Comparison of ENCODE assay signal across 7 mouse cellular contexts in genomic region chr9:108002778-108003530, GRCm38 (mm10). TPM values are rescaled to one million over a fixed set of nuclear protein-coding genes. Genes with fewer than 3 reads are reported as not detected.
DNase-seq lines count a peak whose midpoint lies in the region; ATAC-seq and TF ChIP-seq lines count a peak whose summit lies in the region.

No protein-coding gene starts in this region.

- H3K36me3 ChIP-seq in kidney, postnatal 0 days (ENCODE audit: insufficient read depth, low read length), result no peaks in the 10 kb centered on the region
- H3K36me3 ChIP-seq in MEL (ENCODE audit: control insufficient read depth in 1 of 2, insufficient read depth in 2 of 2, low read length in 2 of 2), result peaks cover 0 to 17% of the 10 kb centered on the region in 2 experiments; a peak in 3 of 4 replicates
- peaks cover 3% of the 10 kb centered on the region; the same call in 1 of the 2 replicates for H3K36me3 ChIP-seq in embryonic facial prominence, embryonic 13.5 days
- no peaks in the 10 kb centered on the region for H3K36me3 ChIP-seq in intestine, embryonic 15.5 days
- no peaks in the 10 kb centered on the region for H3K36me3 ChIP-seq in midbrain, embryonic 12.5 days

- no peaks in the 10 kb centered on the region for H3K9me3 ChIP-seq in kidney, postnatal 0 days (replicated peaks; ENCODE audit: low read length)
- H3K9me3 ChIP-seq in MEL (replicated peaks; ENCODE audit: insufficient read depth, low read length), result no peaks in the 10 kb centered on the region
- no peaks in the 10 kb centered on the region for H3K9me3 ChIP-seq in embryonic facial prominence, embryonic 13.5 days
- H3K9me3 ChIP-seq in intestine, embryonic 15.5 days, result no peaks in the 10 kb centered on the region
- H3K9me3 ChIP-seq in midbrain, embryonic 12.5 days, result no peaks in the 10 kb centered on the region

- no peak; a peak in 1 of 4 replicates for TF ChIP-seq POLR2A in MEL (IDR thresholded peaks at IDR 0.05; ENCODE audit: control insufficient read depth in 1 of 2, insufficient read depth in 1 of 2, low read depth in 1 of 2, low read length in 2 of 2, poor library complexity in 1 of 2)

- H3K27ac ChIP-seq in kidney, postnatal 0 days, result peak overlapping the region; percentile 95
- H3K27ac ChIP-seq in MEL (ENCODE audit: control insufficient read depth, low read depth, low read length), result peak overlapping the region; percentile 65
- H3K27ac ChIP-seq in embryonic facial prominence, embryonic 13.5 days, result peak overlapping the region; percentile 93
- peak overlapping the region; percentile 95 for H3K27ac ChIP-seq in intestine, embryonic 15.5 days
- H3K27ac ChIP-seq in midbrain, embryonic 12.5 days (replicated peaks), result peak overlapping the region; percentile 92

- DNase-seq in kidney, postnatal 0 days (ENCODE audit: low spot score), result peak; percentile 48
- DNase-seq in kidney, postnatal 36 days, result no peak
- peak; percentile 68 for DNase-seq in MEL (ENCODE audit: low read depth, low spot score)
- DNase-seq in cerebellum, adult 11-12 months, result no peak

- H3K4me3 ChIP-seq in kidney, postnatal 0 days (replicated peaks; ENCODE audit: low read depth, low read length), result peak overlapping the region; percentile 97
- peak overlapping the region; percentile 86 to 93 for H3K4me3 ChIP-seq in MEL (ENCODE audit: control insufficient read depth in 1 of 2, insufficient read depth in 1 of 2, low read depth in 2 of 2, low read length in 2 of 2)
- H3K4me3 ChIP-seq in embryonic facial prominence, embryonic 13.5 days, result peak overlapping the region; percentile 99
- peak overlapping the region; percentile 100 for H3K4me3 ChIP-seq in intestine, embryonic 15.5 days (replicated peaks)
- peak overlapping the region; percentile 96 for H3K4me3 ChIP-seq in midbrain, embryonic 12.5 days

- TF ChIP-seq EP300 in MEL (IDR thresholded peaks at IDR 0.05; ENCODE audit: low read depth in 1 of 2, low read length in 2 of 2), result no peak

- peaks cover 13% of the 10 kb centered on the region; the same call in 1 of the 2 replicates for H3K4me1 ChIP-seq in kidney, postnatal 0 days (replicated peaks; ENCODE audit: insufficient read depth, low read length)
- H3K4me1 ChIP-seq in MEL (ENCODE audit: control insufficient read depth in 1 of 2, insufficient read depth in 2 of 2, low read length in 2 of 2), result peaks cover 6 to 13% of the 10 kb centered on the region in 2 experiments
- H3K4me1 ChIP-seq in embryonic facial prominence, embryonic 13.5 days, result peaks cover 26% of the 10 kb centered on the region
- peaks cover 10% of the 10 kb centered on the region for H3K4me1 ChIP-seq in intestine, embryonic 15.5 days (replicated peaks)
- peaks cover 28% of the 10 kb centered on the region for H3K4me1 ChIP-seq in midbrain, embryonic 12.5 days

- peak overlapping the region; percentile 99 for H3K9ac ChIP-seq in kidney, postnatal 0 days (ENCODE audit: low read depth, low read length)
- H3K9ac ChIP-seq in MEL (ENCODE audit: control insufficient read depth, low read depth, low read length, poor library complexity, severe bottlenecking), result peak overlapping the region; percentile 91
- H3K9ac ChIP-seq in embryonic facial prominence, embryonic 13.5 days, result peak overlapping the region; percentile 98
- peak overlapping the region; percentile 99 for H3K9ac ChIP-seq in intestine, embryonic 15.5 days
- H3K9ac ChIP-seq in midbrain, embryonic 12.5 days (replicated peaks), result peak overlapping the region; percentile 94

- no peak for TF ChIP-seq CTCF in kidney, postnatal 0 days (IDR thresholded peaks at IDR 0.05; ENCODE audit: low read depth)
- TF ChIP-seq CTCF in MEL (IDR thresholded peaks at IDR 0.05 in 2 of 3, conservative IDR thresholded peaks at IDR 0.05 in 1 of 3; ENCODE audit: control insufficient read depth in 1 of 3, insufficient read depth in 1 of 3, low read depth in 2 of 3, low read length in 3 of 3, poor library complexity in 1 of 3, severe bottlenecking in 1 of 3), result no peak

- peaks cover 43% of the 10 kb centered on the region for H3K79me2 ChIP-seq in MEL (ENCODE audit: control insufficient read depth, insufficient read depth, low read length, poor library complexity)

- H3K4me2 ChIP-seq in kidney, postnatal 0 days (ENCODE audit: low read length), result peak overlapping the region; percentile 72
- H3K4me2 ChIP-seq in embryonic facial prominence, embryonic 13.5 days, result peak overlapping the region; percentile 69
- peak overlapping the region; percentile 73 for H3K4me2 ChIP-seq in intestine, embryonic 15.5 days (replicated peaks)
- peak overlapping the region; percentile 86 for H3K4me2 ChIP-seq in midbrain, embryonic 12.5 days (replicated peaks)

- no peak for TF ChIP-seq RAD21 in MEL (IDR thresholded peaks at IDR 0.05; ENCODE audit: low read depth, low read length)

- WGBS in kidney, postnatal 0 days, result under 1% methylated on average over 50 of the region's 50 CpGs
- WGBS in embryonic facial prominence, embryonic 13.5 days, result under 1% methylated on average over 50 of the region's 50 CpGs
- WGBS in intestine, embryonic 15.5 days, result under 1% methylated on average over 50 of the region's 50 CpGs
- WGBS in midbrain, embryonic 12.5 days, result under 1% methylated on average over 48 of the region's 50 CpGs

- H3K27me3 ChIP-seq in kidney, postnatal 0 days (ENCODE audit: insufficient read depth, low read length), result no peaks in the 10 kb centered on the region
- no peaks in the 10 kb centered on the region for H3K27me3 ChIP-seq in MEL (ENCODE audit: control insufficient read depth in 1 of 2, insufficient read depth in 2 of 2, low read length in 2 of 2)
- no peaks in the 10 kb centered on the region for H3K27me3 ChIP-seq in embryonic facial prominence, embryonic 13.5 days
- H3K27me3 ChIP-seq in intestine, embryonic 15.5 days (replicated peaks), result no peaks in the 10 kb centered on the region
- no peaks in the 10 kb centered on the region; the same call in 1 of the 2 replicates for H3K27me3 ChIP-seq in midbrain, embryonic 12.5 days

- ATAC-seq in kidney, postnatal 0 days (replicated peaks; ENCODE audit: low FRiP score, low read depth), result no peak; the same call in 1 of the 2 replicates
- no peak; the same call in 1 of the 2 replicates for ATAC-seq in embryonic facial prominence, embryonic 13.5 days (ENCODE audit: insufficient number of reproducible peaks, insufficient read depth, low FRiP score, low TSS enrichment, low read depth)
- peak; percentile 69 for ATAC-seq in intestine, embryonic 15.5 days
- peak; percentile 73; the same call in 1 of the 2 replicates for ATAC-seq in midbrain, embryonic 12.5 days (ENCODE audit: low FRiP score, low read depth)

TF ChIP-seq in MEL, 35 proteins besides CTCF, POLR2A, EP300 and RAD21 (continues in another document):
- no peak for TF ChIP-seq POLR2AphosphoS2 (IDR thresholded peaks at IDR 0.05; ENCODE audit: low read length)

RNA-seq across cellular contexts. Expression of gene Ip6k1, which starts 0.7 kb away (rescaled TPM):
- polyA plus RNA-seq in kidney, postnatal 0 days (2015; fragmentation: Nextera tagmentation; extraction: Ambion mirVana), result 45.7 and 46.9 TPM in 2 replicates
- total RNA-seq in MEL (2012; rRNA removed), result 35.5 and 37.2 TPM in 2 replicates
- polyA plus RNA-seq in MEL (2012; ENCODE audit: insufficient read depth in 1 of 2, insufficient read length in 2 of 2, low read depth in 1 of 2, low replicate concordance in 2 of 2, missing spikeins in 1 of 2), result 10 to 100 TPM; 31.8 to 59.1 TPM
- 71.4 and 71.9 TPM in 2 replicates for polyA plus RNA-seq in embryonic facial prominence, embryonic 13.5 days (2015; fragmentation: Nextera tagmentation; extraction: Ambion mirVana)
- 41.7 and 42.1 TPM in 2 replicates for polyA plus RNA-seq in intestine, embryonic 15.5 days (2015; fragmentation: Nextera tagmentation; extraction: Ambion mirVana)
- polyA plus RNA-seq in midbrain, embryonic 12.5 days (2016; fragmentation: Nextera tagmentation; extraction: Ambion mirVana), result 94.2 and 100 TPM in 2 replicates

RNA-seq across cellular contexts. Expression of gene Gm20662, which starts 6.8 kb away (rescaled TPM):
- polyA plus RNA-seq in kidney, postnatal 0 days (2015; fragmentation: Nextera tagmentation; extraction: Ambion mirVana), result 0.25 and 0.27 TPM in 2 replicates
- total RNA-seq in MEL (2012; rRNA removed), result 0.62 and 0.73 TPM in 2 replicates
- polyA plus RNA-seq in MEL (2012; ENCODE audit: insufficient read depth in 1 of 2, insufficient read length in 2 of 2, low read depth in 1 of 2, low replicate concordance in 2 of 2, missing spikeins in 1 of 2), result 1 to 10 TPM in 1 of 2 experiments, not detected in 1; 1.2 TPM
- 0.58 and 1.3 TPM in 2 replicates for polyA plus RNA-seq in embryonic facial prominence, embryonic 13.5 days (2015; fragmentation: Nextera tagmentation; extraction: Ambion mirVana)
- 0.10 and 0.42 TPM in 2 replicates for polyA plus RNA-seq in intestine, embryonic 15.5 days (2015; fragmentation: Nextera tagmentation; extraction: Ambion mirVana)
- polyA plus RNA-seq in midbrain, embryonic 12.5 days (2016; fragmentation: Nextera tagmentation; extraction: Ambion mirVana), result 0.98 TPM in 2 replicates

RNA-seq across cellular contexts. Expression of gene Cdhr4, which starts 10.7 kb away (rescaled TPM):
- 2.9 and 4.0 TPM in 2 replicates for polyA plus RNA-seq in kidney, postnatal 0 days (2015; fragmentation: Nextera tagmentation; extraction: Ambion mirVana)
- 0.65 and 1.5 TPM in 2 replicates for total RNA-seq in MEL (2012; rRNA removed)
- 1 to 10 TPM in 1 of 2 experiments, not detected in 1; 4.4 TPM for polyA plus RNA-seq in MEL (2012; ENCODE audit: insufficient read depth in 1 of 2, insufficient read length in 2 of 2, low read depth in 1 of 2, low replicate concordance in 2 of 2, missing spikeins in 1 of 2)
- 13.0 and 14.5 TPM in 2 replicates for polyA plus RNA-seq in embryonic facial prominence, embryonic 13.5 days (2015; fragmentation: Nextera tagmentation; extraction: Ambion mirVana)
- 8.4 and 9.4 TPM in 2 replicates for polyA plus RNA-seq in intestine, embryonic 15.5 days (2015; fragmentation: Nextera tagmentation; extraction: Ambion mirVana)
- polyA plus RNA-seq in midbrain, embryonic 12.5 days (2016; fragmentation: Nextera tagmentation; extraction: Ambion mirVana), result 2.6 TPM in 2 replicates

RNA-seq across cellular contexts. Expression of gene Inka1, which starts 17.3 kb away (rescaled TPM):
- 63.8 and 66.8 TPM in 2 replicates for polyA plus RNA-seq in kidney, postnatal 0 days (2015; fragmentation: Nextera tagmentation; extraction: Ambion mirVana)
- 54.1 and 65.3 TPM in 2 replicates for total RNA-seq in MEL (2012; rRNA removed)
- 10 to 100 TPM in 1 of 2 experiments, not detected in 1; 60.7 TPM for polyA plus RNA-seq in MEL (2012; ENCODE audit: insufficient read depth in 1 of 2, insufficient read length in 2 of 2, low read depth in 1 of 2, low replicate concordance in 2 of 2, missing spikeins in 1 of 2)
- 79.2 and 86.1 TPM in 2 replicates for polyA plus RNA-seq in embryonic facial prominence, embryonic 13.5 days (2015; fragmentation: Nextera tagmentation; extraction: Ambion mirVana)
- 40.3 and 41.8 TPM in 2 replicates for polyA plus RNA-seq in intestine, embryonic 15.5 days (2015; fragmentation: Nextera tagmentation; extraction: Ambion mirVana)
- polyA plus RNA-seq in midbrain, embryonic 12.5 days (2016; fragmentation: Nextera tagmentation; extraction: Ambion mirVana), result 16.1 and 24.6 TPM in 2 replicates

RNA-seq across cellular contexts. Expression of gene Gm20661, which starts 20.1 kb away (rescaled TPM):
- polyA plus RNA-seq in kidney, postnatal 0 days (2015; fragmentation: Nextera tagmentation; extraction: Ambion mirVana), result 1.3 and 2.0 TPM in 2 replicates
- total RNA-seq in MEL (2012; rRNA removed), result 0.26 and 0.35 TPM in 2 replicates
- polyA plus RNA-seq in MEL (2012; ENCODE audit: insufficient read depth in 1 of 2, insufficient read length in 2 of 2, low read depth in 1 of 2, low replicate concordance in 2 of 2, missing spikeins in 1 of 2), result under 1 TPM in 1 of 2 experiments, not detected in 1; 0.85 TPM
- polyA plus RNA-seq in embryonic facial prominence, embryonic 13.5 days (2015; fragmentation: Nextera tagmentation; extraction: Ambion mirVana), result 7.2 and 9.9 TPM in 2 replicates
- polyA plus RNA-seq in intestine, embryonic 15.5 days (2015; fragmentation: Nextera tagmentation; extraction: Ambion mirVana), result 5.7 and 7.2 TPM in 2 replicates
- polyA plus RNA-seq in midbrain, embryonic 12.5 days (2016; fragmentation: Nextera tagmentation; extraction: Ambion mirVana), result 1.8 and 2.2 TPM in 2 replicates

Comparison
In these comparisons a context has a peak if more than half of its experiments do, and no peak if none do; other contexts are left out.
1. DNase-seq: peak in kidney, postnatal 0 days (single experiment) and MEL (single experiment); none in kidney, postnatal 36 days (0 of 2) and cerebellum, adult 11-12 months (single experiment).
2. ATAC-seq: peak in intestine, embryonic 15.5 days (single experiment) and midbrain, embryonic 12.5 days (single experiment); none in kidney, postnatal 0 days (single experiment) and embryonic facial prominence, embryonic 13.5 days (single experiment).
3. Peak in every context shown above with its lines, with median percentiles within 50 percentile points of each other: H3K27ac ChIP-seq, H3K4me2 ChIP-seq, H3K4me3 ChIP-seq and H3K9ac ChIP-seq.